Mouse (Mus musculus) retina, embryonic 14.5 days (tissue): Measurements from ENCODE around the gene Uba2.
"Not testable (repeated sequence)": the region's sequence is repeated elsewhere in the genome, so short reads cannot be mapped to it uniquely, and the experiment has no call there.

Source experiments
- DNase-seq: peaks from one replicate; pipeline ENCODE4 v3.0.0-alpha.2; 2015; ENCODE audit warnings: low spot score

The Uba2 gene

DNA sequence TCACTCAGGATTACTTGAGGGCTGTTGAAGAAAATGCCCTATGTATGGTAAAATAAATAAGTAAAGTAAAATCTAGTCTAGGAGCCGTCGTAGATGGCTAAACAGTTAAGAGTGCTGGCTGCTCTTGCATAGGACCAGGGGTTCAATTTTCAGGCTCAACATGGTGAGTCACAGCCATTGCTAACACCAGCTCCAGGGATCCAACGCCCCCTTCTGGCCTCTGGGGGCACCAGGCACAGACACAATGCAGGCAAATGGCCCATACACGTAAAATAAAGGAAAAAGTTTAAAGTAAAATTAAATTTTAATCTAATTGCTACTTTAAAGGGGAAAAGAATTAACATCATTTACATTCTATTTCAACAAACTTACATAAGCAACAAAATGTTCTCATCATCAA, 2.5 kb downstream of the Uba2 start:
- peak; percentile 46 for DNase-seq

DNA sequence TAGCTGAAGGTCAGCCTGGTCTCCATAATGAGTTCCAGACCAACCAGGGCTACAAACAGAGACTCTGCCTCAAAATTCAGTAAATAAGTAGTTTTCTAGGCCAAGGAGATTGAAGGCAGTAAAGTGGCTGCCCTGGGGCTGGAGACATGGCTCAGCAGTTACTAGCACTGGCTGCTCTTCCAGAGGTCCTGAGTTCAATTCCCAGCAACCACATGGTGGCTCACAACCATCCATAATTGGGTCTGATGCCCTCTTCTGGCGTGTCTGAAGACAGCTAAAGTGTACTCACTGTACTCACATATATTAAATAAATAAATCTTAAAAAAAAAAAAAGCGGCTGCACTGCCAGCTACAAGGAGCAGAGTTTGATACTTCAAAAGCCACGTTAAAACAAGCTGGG, 3.4 kb downstream of the Uba2 start:
- no peak for DNase-seq

DNA sequence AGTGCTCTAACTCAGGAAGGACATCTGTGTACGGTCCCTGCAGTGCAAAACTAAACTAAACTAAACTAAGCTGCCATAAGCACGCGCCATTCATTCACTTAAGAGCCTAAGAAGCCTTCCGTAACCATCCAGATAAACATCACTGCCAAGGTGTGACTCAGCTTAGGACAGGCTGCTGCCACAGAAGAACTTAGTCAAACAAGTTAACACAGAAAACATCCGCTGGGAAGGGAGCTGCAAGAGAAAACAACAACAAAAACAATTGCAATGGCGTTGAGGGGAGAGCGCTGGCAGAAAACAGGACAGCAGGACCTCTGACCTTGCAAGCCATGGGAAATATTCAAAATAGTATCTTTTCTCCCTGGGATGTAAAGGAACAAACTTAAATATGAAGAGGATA, 4.7 kb downstream of the Uba2 start:
- DNase-seq, result no peak

DNA sequence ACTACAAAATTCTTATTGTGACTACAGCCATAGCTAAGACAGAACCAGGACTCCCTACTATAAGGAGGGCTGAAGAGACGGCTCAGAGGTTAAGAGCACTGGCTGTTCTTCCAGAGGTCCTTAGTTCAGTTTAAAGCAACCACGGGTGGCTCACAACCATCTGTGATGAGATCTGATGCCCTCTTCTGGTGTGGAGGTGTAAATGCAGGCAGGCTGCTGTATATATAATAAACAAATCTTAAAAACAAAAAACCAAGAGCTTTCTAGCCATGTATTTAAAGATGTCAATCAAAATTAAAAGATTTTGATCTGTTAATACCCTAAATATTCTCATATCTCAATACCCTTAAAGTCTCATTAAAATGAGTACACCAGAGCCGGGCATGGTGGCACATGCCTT, 10.2 kb downstream of the Uba2 start:
- DNase-seq, result no peak

DNA sequence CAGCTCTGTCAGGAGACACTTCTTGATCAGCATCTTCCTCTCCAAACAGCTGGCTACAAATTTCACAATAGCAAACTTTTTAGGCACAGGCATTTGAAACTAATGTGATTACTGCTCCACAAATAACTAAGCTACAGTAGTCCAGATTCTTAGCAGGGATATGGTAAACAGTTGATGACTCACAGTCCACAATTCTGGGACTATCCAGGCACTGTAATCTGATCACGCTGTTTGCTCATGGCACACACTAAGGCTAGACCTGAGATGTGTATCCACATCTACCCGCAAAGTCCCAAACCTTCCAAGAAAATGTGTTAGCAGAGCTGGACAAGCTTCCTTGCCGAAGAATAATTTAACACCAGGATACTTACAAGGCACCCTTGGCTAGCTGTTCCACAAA, 11.4 kb downstream of the Uba2 start:
- no peak for DNase-seq

DNA sequence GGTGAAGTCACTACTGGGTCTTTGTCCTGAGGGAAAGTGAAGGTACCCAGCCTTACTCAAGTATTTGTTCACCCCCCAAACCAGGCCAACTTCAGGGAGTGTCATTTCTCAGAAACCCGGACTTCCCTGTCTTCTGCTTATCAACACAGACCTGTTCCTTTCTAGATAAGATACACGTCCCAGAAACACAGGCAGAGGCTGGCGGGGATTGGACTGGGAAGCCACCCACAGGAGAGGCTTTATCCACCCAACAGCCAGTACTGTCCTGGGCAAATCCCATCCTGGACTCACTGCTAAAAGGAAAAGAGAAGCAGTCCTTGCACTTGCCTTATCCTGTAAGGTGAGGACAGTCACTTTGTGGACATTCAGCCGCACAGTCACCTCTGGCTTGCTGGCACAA, 22.2 kb downstream of the Uba2 start:
- DNase-seq, result no peak

DNA sequence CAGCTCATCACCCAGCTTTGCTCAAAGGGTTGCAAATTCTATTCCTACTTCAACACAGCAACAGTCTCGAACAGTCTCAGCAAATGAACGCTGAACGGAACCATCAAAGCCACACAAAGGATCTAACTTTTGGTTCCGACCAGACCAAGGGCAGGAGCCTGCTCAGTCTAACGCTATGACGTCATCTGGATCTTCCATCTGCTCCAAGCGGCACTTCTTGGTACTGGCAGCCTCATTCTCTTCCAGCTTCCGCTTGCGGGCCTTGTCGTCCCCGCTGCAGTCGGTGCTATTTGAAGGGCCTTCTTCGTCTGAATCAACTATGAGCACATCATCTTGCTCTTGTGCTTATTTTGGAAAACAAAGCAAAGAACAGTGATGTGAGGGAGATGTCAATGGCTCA, 28.3 kb downstream of the Uba2 start:
- no peak for DNase-seq

DNA sequence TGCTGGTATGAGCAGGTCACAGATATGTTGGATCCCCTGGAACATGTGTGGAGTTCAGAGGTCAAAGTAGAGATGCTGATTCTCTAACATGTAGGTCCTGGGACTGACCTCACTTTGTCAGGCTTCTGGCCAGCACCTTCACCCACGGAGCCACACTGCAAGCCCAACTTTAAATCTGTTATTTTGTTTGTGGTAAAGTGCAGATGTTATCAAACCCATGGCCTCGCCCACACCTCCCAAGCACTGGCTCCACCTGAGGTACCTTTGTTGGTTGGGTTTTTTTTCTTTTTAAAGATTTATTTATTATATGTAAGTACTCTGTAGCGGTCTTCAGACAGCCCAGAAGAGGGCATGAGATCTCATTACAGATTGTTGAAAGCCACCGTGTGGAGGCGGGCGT, 29.9 kb downstream of the Uba2 start:
- DNase-seq, result no peak

DNA sequence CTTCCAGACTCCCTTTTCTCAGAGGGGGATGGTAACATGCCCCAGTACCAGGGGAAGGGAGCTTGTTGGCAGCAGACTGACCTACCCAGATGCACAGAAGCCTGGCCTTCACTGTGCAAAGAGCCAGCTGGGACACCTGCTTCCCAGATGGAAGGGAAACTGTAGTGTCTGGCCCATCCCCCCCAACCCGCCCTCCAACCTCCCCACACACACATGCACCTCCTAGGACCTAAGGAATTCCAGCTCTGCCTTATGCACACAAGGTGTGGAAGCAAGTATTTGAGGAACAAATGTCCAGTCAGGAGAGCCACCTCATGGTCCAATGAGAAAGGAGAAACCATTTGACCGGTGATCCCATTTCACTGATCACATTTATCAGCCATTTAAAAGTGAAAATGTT, 35.1 kb downstream of the Uba2 start:
- DNase-seq, result no peak

DNA sequence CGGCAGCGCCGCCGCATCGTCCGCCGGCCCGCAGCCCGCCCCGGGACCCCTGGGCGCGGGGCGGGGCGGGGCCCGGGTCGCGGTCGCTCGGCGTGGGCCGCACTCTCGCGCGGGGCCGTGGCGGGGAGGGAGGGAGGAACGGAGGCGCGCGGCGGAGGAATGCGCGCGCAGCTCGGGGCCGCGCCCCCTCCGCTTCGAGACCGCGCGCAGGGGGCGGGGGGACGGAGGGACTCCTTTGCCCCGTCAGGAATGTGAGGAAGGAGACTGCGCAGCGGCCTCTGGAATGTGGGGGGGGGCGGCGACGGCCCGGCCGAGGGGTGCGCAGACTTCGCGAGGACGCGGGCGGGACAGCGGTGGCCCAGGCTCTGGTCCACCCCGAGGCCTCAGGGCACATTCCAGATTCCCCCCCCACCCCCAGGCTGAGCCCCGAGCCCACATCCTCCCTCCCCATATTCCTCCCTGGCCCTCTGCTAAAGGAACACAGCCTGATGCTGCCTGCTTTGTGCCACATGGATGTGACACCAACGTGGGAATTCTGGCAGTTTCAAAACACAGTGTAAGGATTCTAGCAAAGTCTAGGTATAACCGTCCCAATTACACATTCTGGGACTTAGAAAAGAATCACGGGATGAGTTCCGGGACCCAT, 36.2 kb downstream of the Uba2 start, which contains the start of gene Wtip:
Gene Wtip, minus strand, starts transcription at position 152 of the 646 bp plus-strand sequence.
- DNase-seq, result peak; percentile 83

DNA sequence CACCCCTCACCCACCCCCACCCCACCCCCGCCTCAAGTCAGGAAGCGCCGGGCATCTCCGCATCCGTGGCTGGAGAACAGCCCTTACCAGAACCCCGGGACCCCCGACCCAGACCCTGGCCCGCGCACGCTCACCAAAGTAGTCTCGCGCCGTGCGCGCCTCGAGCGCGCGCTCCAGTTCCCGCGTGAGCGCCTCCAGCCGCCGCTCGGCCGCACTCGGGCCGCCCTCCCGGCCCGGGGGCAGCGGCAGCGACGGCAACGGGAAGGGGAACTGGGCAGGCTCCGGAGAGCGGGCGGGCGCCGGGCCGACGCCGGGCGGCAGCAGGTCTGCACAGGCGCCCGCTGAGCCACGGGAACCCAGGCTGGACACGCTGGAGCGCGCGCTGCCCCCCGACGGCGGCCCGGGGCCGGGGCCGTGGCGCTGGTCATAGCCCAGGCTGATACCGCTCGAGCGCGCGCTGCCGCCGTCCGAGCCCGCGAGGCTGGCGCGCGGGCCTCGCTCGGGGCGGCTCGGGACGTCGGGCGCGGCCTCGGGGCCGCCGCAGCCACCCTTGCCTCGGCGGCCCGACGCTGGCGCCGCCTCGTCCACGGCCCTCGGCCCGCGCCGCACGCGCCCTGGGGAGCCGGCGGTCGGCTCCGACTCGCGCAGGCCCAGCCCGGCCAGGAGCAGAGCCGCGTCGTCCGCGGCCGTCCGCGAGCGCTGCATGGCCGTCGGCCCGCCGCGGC, 36.9 kb downstream of the Uba2 start:
- peak; percentile 57 for DNase-seq

DNA sequence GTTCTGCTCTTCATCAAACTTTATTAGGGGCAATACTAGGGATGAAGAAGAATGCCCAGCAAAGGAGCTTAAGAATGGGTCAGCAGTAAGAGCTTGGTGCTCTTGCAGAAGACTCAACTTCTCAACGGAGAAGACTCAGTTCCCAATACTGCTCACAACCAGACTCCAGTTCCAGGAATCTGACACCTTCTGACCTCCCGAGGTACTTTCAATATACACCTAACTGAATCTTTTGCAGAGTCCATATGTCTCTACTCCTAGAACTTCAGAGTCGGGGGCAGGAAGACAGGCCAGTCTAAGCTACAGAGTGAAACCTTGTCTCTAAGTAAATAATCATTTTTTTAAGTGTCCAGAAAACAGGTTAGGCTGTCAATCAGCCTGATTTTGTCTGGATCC, 37.4 kb downstream of the Uba2 start:
- DNase-seq, result peak; percentile 18

DNA sequence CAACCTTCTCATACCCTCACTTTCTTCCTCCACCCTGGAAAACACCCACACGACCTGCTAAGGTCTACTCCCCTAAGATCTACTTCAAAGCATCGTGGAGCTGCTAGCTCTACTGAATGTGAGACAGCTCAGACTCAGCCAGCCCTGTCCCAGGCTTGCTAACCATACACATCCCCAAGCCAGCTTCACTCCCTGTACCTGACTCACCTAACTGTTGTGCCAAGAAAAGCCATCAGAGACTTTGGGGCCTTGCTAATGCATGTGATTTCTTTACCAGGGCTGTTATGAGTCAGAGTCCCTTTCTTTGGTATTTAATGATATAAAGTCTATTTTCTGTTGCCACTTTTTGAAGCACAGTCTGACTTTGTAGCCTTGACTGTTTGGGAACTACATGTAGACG, 38.3 kb downstream of the Uba2 start:
- DNase-seq, result no peak

DNA sequence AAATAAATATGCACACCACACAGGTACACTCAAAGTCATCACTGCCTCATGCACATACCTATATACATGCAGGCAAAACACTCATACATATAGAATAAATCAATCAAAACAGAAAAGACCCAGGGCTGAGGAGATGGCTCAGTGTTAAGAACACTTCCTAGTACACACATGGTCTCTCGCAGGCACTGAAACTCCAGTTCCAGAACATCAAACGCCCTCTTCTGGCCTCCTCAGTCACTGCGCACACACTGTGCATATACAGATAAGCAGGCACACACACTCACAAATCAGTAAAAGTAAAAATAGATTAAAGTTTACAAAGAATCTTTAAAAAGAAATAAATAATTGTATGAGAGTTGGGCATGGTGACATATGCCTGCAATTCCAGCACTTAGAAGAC, 43.1 kb downstream of the Uba2 start:
- DNase-seq, result no peak

DNA sequence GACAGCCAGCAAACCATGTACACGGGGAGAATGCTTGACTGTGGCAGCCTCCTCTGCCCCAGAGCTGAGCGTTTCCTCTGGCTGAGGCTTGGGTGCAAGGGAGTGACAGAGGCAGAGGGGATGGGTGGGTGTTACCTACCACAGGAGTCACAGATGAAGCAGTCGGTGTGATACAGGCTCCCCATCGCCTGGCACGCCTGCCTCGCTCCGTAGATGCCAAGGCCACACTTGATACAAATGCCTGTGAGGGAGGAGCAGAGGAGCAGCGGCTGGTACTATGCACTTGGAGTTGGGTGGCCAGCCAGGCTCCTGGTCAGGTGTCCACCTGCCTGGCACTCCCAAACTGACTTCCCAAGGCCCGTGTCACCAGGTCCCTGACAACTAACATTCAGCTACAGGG, 44.1 kb downstream of the Uba2 start:
- no peak for DNase-seq

DNA sequence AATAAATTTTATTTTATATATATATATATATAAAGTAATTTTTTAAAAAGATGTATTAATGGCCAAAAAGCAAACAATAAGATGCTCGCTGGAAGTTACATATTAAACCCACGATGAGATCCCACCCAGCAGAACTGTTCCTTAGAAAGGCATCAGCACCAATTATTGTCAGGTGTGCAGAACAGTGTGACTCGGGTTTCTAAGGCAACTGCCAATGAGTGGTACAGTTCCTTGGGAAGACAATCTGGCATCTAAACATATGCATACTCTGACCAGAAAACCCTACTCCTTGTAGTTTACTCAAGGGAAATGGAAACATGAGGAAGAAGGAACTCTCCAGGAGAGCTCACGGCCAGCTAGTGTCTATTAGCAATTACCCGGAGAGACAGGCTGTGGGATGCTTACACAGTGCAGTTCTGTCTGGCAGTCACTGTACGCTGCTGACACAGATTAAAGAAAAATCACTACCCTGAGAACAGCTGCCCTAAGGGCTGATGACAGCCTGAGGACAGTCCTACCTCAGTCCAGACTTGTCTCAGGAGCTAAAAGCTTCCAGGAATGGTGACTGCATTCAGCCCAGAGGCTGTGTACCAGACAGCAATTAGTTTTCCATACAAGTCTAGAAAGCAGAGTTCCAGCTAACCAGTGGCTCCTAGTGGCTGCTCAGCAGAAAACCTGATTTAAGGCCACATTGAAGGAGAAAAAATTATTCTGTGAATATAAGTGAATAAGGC, 46.2 kb downstream of the Uba2 start:
- DNase-seq, result peak; percentile 68

DNA sequence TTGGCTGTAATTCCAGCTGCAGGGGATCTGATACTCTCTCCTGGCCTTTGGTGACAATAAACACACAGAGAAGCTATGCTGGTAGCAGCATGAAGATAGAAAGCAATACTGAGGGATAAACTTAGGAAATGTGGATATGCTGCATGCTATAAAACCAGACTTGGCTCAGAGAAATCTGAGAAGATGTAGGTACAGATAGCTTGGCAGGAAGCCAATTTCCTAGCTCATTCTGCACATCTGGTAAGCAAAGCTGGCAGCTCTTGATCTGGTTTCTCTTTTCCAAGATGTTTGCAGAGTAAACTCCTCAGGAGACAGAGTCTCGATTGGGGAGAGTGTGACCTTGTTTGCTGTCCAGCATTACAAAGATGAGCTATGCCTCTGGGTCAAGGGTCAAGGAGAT, 48.8 kb downstream of the Uba2 start:
- not testable (repeated sequence) for DNase-seq

DNA sequence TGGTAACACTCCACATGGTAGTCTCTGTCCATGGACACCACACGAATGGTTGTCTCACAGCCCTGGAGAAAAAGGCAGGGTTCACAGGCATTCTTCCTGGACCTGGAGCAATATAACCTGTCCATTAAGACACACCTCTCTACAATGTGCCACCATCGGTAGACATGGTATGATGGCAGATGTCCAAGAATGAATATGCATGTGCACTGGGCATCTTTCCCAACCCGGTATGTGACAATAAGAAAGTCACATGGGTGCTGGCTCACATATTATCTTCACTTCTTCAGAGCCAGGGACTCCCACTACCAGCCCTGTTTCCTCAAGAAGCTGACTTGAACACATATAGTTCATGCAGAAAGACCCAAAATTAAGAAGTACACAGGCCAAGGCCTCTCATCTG, 52.8 kb downstream of the Uba2 start:
- no peak for DNase-seq

DNA sequence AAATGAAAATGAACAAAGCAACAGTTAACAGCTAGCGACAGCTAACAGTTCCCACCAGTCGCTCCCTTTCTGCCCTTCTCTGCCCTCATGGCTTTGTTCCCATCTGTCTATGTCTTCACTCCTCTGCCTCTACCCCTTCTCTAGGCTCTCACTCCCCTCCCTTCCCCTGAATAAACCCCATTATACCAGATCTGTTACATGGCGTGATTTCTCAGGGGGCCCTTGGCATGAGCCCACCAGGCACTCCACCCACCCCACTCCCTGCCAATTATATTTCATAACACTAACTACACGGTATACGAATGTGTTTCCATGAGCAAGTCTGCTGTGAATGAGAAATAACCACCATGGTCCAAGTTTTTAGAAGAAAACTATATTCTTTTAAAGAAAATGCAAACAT, 60.2 kb downstream of the Uba2 start:
- DNase-seq, result no peak

DNA sequence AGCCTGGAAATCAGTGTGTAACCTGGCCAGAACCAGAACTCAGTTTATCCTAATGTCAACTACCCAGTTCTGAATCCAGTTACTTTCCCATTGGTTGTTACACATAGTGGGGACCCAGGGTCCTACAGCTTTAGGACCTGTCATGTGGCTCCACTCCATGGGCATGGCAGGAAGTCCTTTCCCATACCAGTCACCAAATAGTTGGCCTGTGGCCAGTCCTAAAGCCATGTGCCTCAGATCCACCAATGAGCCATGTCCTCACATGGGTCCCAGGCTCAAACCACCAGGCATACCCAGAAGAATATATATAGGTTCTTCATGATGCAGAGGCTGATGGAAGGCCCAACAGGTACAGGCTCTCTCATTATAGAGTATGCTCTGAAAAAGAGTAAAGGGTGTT, 68.1 kb downstream of the Uba2 start:
- no peak for DNase-seq

DNA sequence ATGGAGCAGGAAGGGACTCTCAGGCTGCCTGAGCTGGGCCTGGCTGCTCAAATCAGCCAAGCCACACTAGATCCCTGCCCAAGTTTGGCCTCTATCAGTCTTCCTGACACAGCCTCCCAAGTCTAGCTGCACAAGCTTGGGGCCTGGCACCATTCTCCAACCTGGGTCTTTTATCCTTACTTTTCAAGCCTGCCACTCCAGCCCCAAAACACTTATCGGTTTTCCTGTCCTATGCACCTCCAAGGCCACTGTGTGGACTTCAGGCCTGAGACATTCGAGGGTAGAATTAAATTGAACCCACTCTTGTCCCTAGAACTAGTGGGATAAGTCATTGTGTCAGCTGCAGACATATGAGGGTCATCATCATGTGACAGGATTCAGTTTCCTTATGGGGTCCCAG, 69.4 kb downstream of the Uba2 start:
- DNase-seq, result no peak

DNA sequence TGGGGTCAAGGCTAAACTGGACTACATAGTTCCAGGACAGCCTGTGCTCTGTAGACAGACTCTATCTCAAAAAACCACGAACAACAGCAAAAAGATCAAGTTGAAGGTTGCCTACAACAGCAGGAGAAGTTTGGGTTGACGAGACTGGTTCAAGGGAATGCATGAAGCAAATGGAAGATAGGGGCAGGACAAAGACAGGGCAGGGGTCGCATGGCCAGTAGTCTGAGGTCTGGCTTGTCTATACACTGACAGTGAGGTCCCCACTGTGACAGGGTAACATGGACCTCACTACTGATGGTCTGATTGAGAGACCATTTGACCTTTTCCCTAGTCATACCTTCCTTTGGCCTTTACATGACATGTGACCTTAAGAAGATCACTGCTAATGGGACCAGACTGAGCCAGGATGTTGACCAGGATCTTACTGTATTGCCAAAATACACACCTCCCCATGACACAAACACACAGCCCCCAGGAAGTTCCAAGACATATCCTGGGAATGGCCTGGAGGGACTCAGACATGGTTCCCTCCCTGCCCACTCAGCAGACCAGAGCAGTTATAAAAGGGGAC, 74.4 kb downstream of the Uba2 start, which contains the start of gene Scgb1b30:
Gene Scgb1b30, plus strand, starts transcription at position 521 of the 571 bp plus-strand sequence.
- DNase-seq, result no peak
